Comparison of ENCODE assay signal across 20 mouse cellular contexts in the genomic region with DNA sequence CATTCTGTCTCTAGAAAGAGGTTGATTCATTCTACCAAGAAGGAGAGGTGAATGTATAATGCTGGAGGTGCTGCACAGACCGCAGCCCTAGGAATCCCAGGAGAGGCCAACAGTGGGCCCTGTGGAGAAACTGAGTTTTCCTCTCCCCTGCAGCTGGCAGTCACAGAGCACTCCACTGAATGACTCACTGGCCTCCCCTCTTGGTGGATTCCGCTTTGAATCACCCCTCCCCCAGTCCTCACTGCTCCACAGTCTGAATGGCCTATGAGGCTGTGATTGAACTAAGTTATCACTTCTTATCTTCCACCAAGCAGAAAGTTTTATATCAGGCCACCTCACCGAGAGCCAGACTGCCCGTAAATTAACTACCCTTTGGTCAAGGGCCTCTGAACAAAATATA.
DNase-seq lines count a peak whose midpoint lies in the region; ATAC-seq lines count a peak whose summit lies in the region.
"Had no signal": no experiment of that assay in that cellular context is flagged by ENCODE, and none has a peak within 500 bp of the region (broad histone marks: within the 10 kb centered on the region; RNA-seq: fewer than 3 reads in every experiment).

No protein-coding gene starts in this region.

- H3K36me3 ChIP-seq in hindbrain, embryonic 13.5 days, result no peaks in the 10 kb centered on the region
- H3K36me3 ChIP-seq: embryonic facial prominence, embryonic 13.5 days; heart, embryonic 15.5 days; kidney, embryonic 15.5 days; liver, embryonic 15.5 days had no signal

- no peaks in the 10 kb centered on the region for H3K27me3 ChIP-seq in hindbrain, embryonic 13.5 days
- H3K27me3 ChIP-seq: embryonic facial prominence, embryonic 13.5 days; heart, embryonic 15.5 days; liver, embryonic 15.5 days had no signal

- peaks cover 7% of the 10 kb centered on the region for H3K4me1 ChIP-seq in hindbrain, embryonic 13.5 days (replicated peaks)
- H3K4me1 ChIP-seq: embryonic facial prominence, embryonic 13.5 days; heart, embryonic 15.5 days; liver, embryonic 15.5 days had no signal

- peak; percentile 57 to 70 for DNase-seq in adrenal gland, adult (ENCODE audit: inconsistent age in 2 of 2, low spot score in 1 of 2)
- DNase-seq in adrenal gland, postnatal 4 days (ENCODE audit: low spot score in 2 of 2), result no peak
- DNase-seq in kidney, postnatal 10 days, result peak; percentile 14
- DNase-seq in kidney, postnatal 36 days, result no peak
- peak; percentile 7 for DNase-seq in ovary, adult 18-20 months (ENCODE audit: low spot score)
- no peak for DNase-seq in ovary, postnatal 10 days (ENCODE audit: low spot score)
- no peak for DNase-seq in natural killer cell, adult 2 months (ENCODE audit: low spot score in 2 of 2)
- DNase-seq: cerebellum, adult 18-20 months; gastrocnemius, adult 2 months; heart, adult 2 months; layer of hippocampus, adult 9-11 months; lung, postnatal 10 days; right cerebral cortex, postnatal 14 days had no signal

- WGBS in hindbrain, embryonic 13.5 days, result 57% methylated on average over 4 of the region's 4 CpGs

- no peak for ATAC-seq in hindbrain, embryonic 13.5 days (ENCODE audit: low FRiP score)
- ATAC-seq: CD4-positive, CD25-positive, alpha-beta regulatory T cell, adult 4 months; inflammation-experienced regulatory T-cells, adult 6 months had no signal

- H3K4me2 ChIP-seq in hindbrain, embryonic 13.5 days, result no peak overlapping the region
- H3K4me2 ChIP-seq: embryonic facial prominence, embryonic 13.5 days; heart, embryonic 15.5 days; kidney, embryonic 15.5 days; liver, embryonic 15.5 days had no signal

- H3K9ac ChIP-seq in hindbrain, embryonic 13.5 days, result no peak overlapping the region
- H3K9ac ChIP-seq: embryonic facial prominence, embryonic 13.5 days; heart, embryonic 15.5 days; kidney, embryonic 15.5 days; liver, embryonic 15.5 days had no signal

- H3K9me3 ChIP-seq in hindbrain, embryonic 13.5 days, result no peaks in the 10 kb centered on the region
- H3K9me3 ChIP-seq: embryonic facial prominence, embryonic 13.5 days; heart, embryonic 15.5 days; kidney, embryonic 15.5 days; liver, embryonic 15.5 days had no signal

- no peak overlapping the region for H3K27ac ChIP-seq in hindbrain, embryonic 13.5 days
- H3K27ac ChIP-seq: embryonic facial prominence, embryonic 13.5 days; gastrocnemius, adult 2 months; heart, adult 2 months; heart, embryonic 15.5 days; kidney, embryonic 15.5 days; liver, embryonic 15.5 days had no signal

- no peak overlapping the region for H3K4me3 ChIP-seq in hindbrain, embryonic 13.5 days
- H3K4me3 ChIP-seq: embryonic facial prominence, embryonic 13.5 days; gastrocnemius, adult 2 months; heart, adult 2 months; heart, embryonic 15.5 days; kidney, embryonic 15.5 days; liver, embryonic 15.5 days had no signal

Comparison
In these comparisons a context has a peak if more than half of its experiments do, and no peak if none do; other contexts are left out.
1. DNase-seq: peak in adrenal gland, adult (2 of 2), kidney, postnatal 10 days (single experiment) and ovary, adult 18-20 months (single experiment); none in adrenal gland, postnatal 4 days (0 of 2), kidney, postnatal 36 days (0 of 2), ovary, postnatal 10 days (single experiment) and natural killer cell, adult 2 months (0 of 2).